Mouse (Mus musculus) MEL (cell line): ENCODE measurements at regions not wholly inside any gene's neighbourhood (a gene's known extent, or its start where the extent isn't known, plus 50 kb on each side); places are given as distances from the start of the nearest gene placed in this dataset.

ENCODE experiments used
- DNase-seq: peaks from one replicate; pipeline ENCODE4 v3.0.0; 2011; ENCODE audit warnings: low read depth, low spot score
- H3K27ac ChIP-seq: 2 replicates; pipeline ENCODE4 v1.5.1; 2012; ENCODE audit warnings: low read depth, mild to moderate bottlenecking, control low read depth, low read length, moderate library complexity; ENCODE audit not compliant: control insufficient read depth
- H3K27me3 ChIP-seq, 2 experiments: fragments of 150-350 bp in 1 of 2; sonication (generic) in 1 of 2; 2 replicates each; pipeline ENCODE4 v1.6.1; 2012; ENCODE audit warnings: low read length in 2 of 2, mild to moderate bottlenecking in 2 of 2, improper control_type of control experiment in 1 of 2, moderate library complexity in 1 of 2; ENCODE audit not compliant: insufficient read depth in 2 of 2, control insufficient read depth in 1 of 2
- H3K36me3 ChIP-seq, 2 experiments: 2 replicates each; pipeline ENCODE4 v1.6.1; 2012 to 2014; ENCODE audit warnings: low read length in 2 of 2, improper control_type of control experiment in 1 of 2, inconsistent platforms in 1 of 2, mild to moderate bottlenecking in 1 of 2; ENCODE audit not compliant: insufficient read depth in 2 of 2, control insufficient read depth in 1 of 2
- H3K4me1 ChIP-seq, 2 experiments: fragments of 150-350 bp in 1 of 2; sonication (generic) in 1 of 2; 2 replicates each; pipeline ENCODE4 v1.6.1; 2012; ENCODE audit warnings: low read length in 2 of 2, improper control_type of control experiment in 1 of 2, mild to moderate bottlenecking in 1 of 2; ENCODE audit not compliant: insufficient read depth in 2 of 2, control insufficient read depth in 1 of 2
- H3K4me3 ChIP-seq, 2 experiments: fragments of 150-350 bp in 1 of 2; sonication (generic) in 1 of 2; 2 replicates each; pipeline ENCODE4 v1.5.1; 2012; ENCODE audit warnings: low read depth in 2 of 2, low read length in 2 of 2, mild to moderate bottlenecking in 2 of 2, moderate library complexity in 2 of 2, control low read depth in 1 of 2, improper control_type of control experiment in 1 of 2; ENCODE audit not compliant: control insufficient read depth in 1 of 2, insufficient read depth in 1 of 2
- H3K79me2 ChIP-seq: 2 replicates; pipeline ENCODE4 v1.6.1; 2012; ENCODE audit warnings: mild to moderate bottlenecking, low read length, moderate library complexity; ENCODE audit not compliant: control insufficient read depth, poor library complexity, insufficient read depth
- H3K9ac ChIP-seq: 2 replicates; pipeline ENCODE4 v1.6.1; 2012; ENCODE audit warnings: low read depth, mild to moderate bottlenecking, control low read depth, low read length, moderate library complexity; ENCODE audit not compliant: control insufficient read depth, poor library complexity, severe bottlenecking
- H3K9me3 ChIP-seq: fragments of 150-350 bp; sonication (generic); replicated peaks from 2 replicates; pipeline ENCODE4 v1.6.1; 2012; ENCODE audit warnings: mild to moderate bottlenecking, low read length, improper control_type of control experiment, moderate library complexity; ENCODE audit not compliant: insufficient read depth
- CTCF ChIP-seq, 3 experiments: IDR thresholded peaks in 2 of 3; conservative IDR thresholded peaks in 1 of 3; 2 replicates each; pipeline ENCODE4 v1.5.1; 2011 to 2012; ENCODE audit warnings: low read length in 3 of 3, low read depth in 2 of 3, mild to moderate bottlenecking in 2 of 3, improper control_type of control experiment in 1 of 3, inconsistent platforms in 1 of 3, mixed read lengths in 1 of 3, moderate library complexity in 1 of 3; ENCODE audit not compliant: control insufficient read depth in 1 of 3, insufficient read depth in 1 of 3, poor library complexity in 1 of 3, severe bottlenecking in 1 of 3
- E2F4 ChIP-seq: IDR thresholded peaks from 2 replicates; pipeline ENCODE4 v1.6.1; 2011; ENCODE audit warnings: low read depth, low read length, improper control_type of control experiment, borderline replicate concordance
- ELF1 ChIP-seq: IDR thresholded peaks from 2 replicates; pipeline ENCODE4 v1.6.1; 2014; ENCODE audit warnings: low read depth, mild to moderate bottlenecking, inconsistent platforms, low read length, improper control_type of control experiment, moderate library complexity
- ETS1 ChIP-seq: IDR thresholded peaks from 2 replicates; pipeline ENCODE4 v1.6.1; 2012; ENCODE audit warnings: low read depth, mild to moderate bottlenecking, inconsistent platforms, low read length, improper control_type of control experiment, moderate library complexity
- HCFC1 ChIP-seq: IDR thresholded peaks from 2 replicates; pipeline ENCODE4 v1.6.1; 2012; ENCODE audit warnings: low read depth, mild to moderate bottlenecking, inconsistent platforms, low read length, improper control_type of control experiment, moderate library complexity
- JUND ChIP-seq: IDR thresholded peaks from 2 replicates; pipeline ENCODE4 v1.6.1; 2011; ENCODE audit warnings: low read depth, mild to moderate bottlenecking, improper control_type of control experiment, low read length
- MYC ChIP-seq: IDR thresholded peaks from 2 replicates; pipeline ENCODE4 v1.6.1; 2011; ENCODE audit warnings: low read depth, mild to moderate bottlenecking, low read length, improper control_type of control experiment, moderate library complexity
- POLR2A ChIP-seq, 2 experiments: IDR thresholded peaks; 2 replicates each; pipeline ENCODE4 v1.6.1; 2011 to 2012; ENCODE audit warnings: low read length in 2 of 2, mild to moderate bottlenecking in 2 of 2, control low read depth in 1 of 2, improper control_type of control experiment in 1 of 2, low read depth in 1 of 2, moderate library complexity in 1 of 2; ENCODE audit not compliant: control insufficient read depth in 1 of 2, insufficient read depth in 1 of 2, poor library complexity in 1 of 2
- POLR2AphosphoS2 ChIP-seq: IDR thresholded peaks from 2 replicates; pipeline ENCODE4 v1.6.1; 2011; ENCODE audit warnings: low read length, improper control_type of control experiment
- POLR2AphosphoS5 ChIP-seq: IDR thresholded peaks from 2 replicates; pipeline ENCODE4 v1.6.1; 2012; ENCODE audit warnings: low read depth, borderline replicate concordance, mild to moderate bottlenecking, inconsistent platforms, low read length, moderate library complexity, mixed read lengths
- RAD21 ChIP-seq: IDR thresholded peaks from 2 replicates; pipeline ENCODE4 v1.6.1; 2011; ENCODE audit warnings: mild to moderate bottlenecking, low read depth, low read length, improper control_type of control experiment
- SIN3A ChIP-seq: IDR thresholded peaks from 2 replicates; pipeline ENCODE4 v1.6.1; 2012; ENCODE audit warnings: low read length, improper control_type of control experiment, inconsistent platforms
- TBP ChIP-seq: IDR thresholded peaks from 2 replicates; pipeline ENCODE4 v1.8.0; 2011; ENCODE audit warnings: low read depth, low read length, improper control_type of control experiment
- UBTF ChIP-seq: IDR thresholded peaks from 2 replicates; pipeline ENCODE4 v1.6.1; 2012; ENCODE audit warnings: low read depth, mild to moderate bottlenecking, inconsistent platforms, low read length, improper control_type of control experiment, moderate library complexity, borderline replicate concordance; ENCODE audit not compliant: insufficient read depth
- ZC3H11A ChIP-seq: IDR thresholded peaks from 2 replicates; pipeline ENCODE4 v1.6.1; 2012; ENCODE audit warnings: low read depth, mild to moderate bottlenecking, inconsistent platforms, low read length, improper control_type of control experiment
- ZMIZ1 ChIP-seq: IDR thresholded peaks from 2 replicates; pipeline ENCODE4 v1.6.1; 2012; ENCODE audit warnings: low read depth, mild to moderate bottlenecking, inconsistent platforms, low read length, improper control_type of control experiment, moderate library complexity

GRCm38 (mm10) chr5:116735622-116736021 is 144.0 kb upstream of the Srrm4 start:
- Histone ChIP-seq H3K79me2 (no peaks in the 10 kb centered on the region), H3K27ac (no peak overlapping the region), H3K4me1 (no peaks in the 10 kb centered on the region), H3K36me3 (no peaks in the 10 kb centered on the region), H3K9me3 (no peaks in the 10 kb centered on the region), H3K9ac (no peak overlapping the region), H3K4me3 (no peak overlapping the region), H3K27me3 (no peaks in the 10 kb centered on the region)
- DNase-seq = no peak
- no peak for TF ChIP-seq ZC3H11A
- TF ChIP-seq ELF1 = no peak
- TF ChIP-seq POLR2AphosphoS2 = no peak
- TF ChIP-seq MYC = no peak
- no peak for TF ChIP-seq E2F4
- TF ChIP-seq POLR2AphosphoS5 = no peak
- no peak for TF ChIP-seq JUND
- no peak for TF ChIP-seq UBTF
- TF ChIP-seq HCFC1 = no peak

GRCm38 (mm10) chr5:116731509-116731908 is 139.9 kb upstream of the Srrm4 start:
- Histone ChIP-seq H3K4me3 (no peak overlapping the region), H3K79me2 (no peaks in the 10 kb centered on the region), H3K27ac (no peak overlapping the region), H3K9me3 (no peaks in the 10 kb centered on the region), H3K27me3 (no peaks in the 10 kb centered on the region), H3K9ac (no peak overlapping the region), H3K4me1 (no peaks in the 10 kb centered on the region), H3K36me3 (no peaks in the 10 kb centered on the region)
- TF ChIP-seq ETS1 = no peak
- TF ChIP-seq CTCF (IDR thresholded peaks at IDR 0.05 in 2 of 3, conservative IDR thresholded peaks at IDR 0.05 in 1 of 3; ENCODE audit: control insufficient read depth in 1 of 3, insufficient read depth in 1 of 3, low read depth in 2 of 3, low read length in 3 of 3, poor library complexity in 1 of 3, severe bottlenecking in 1 of 3) = peak in 1 of 3 experiments; percentile 27; a peak in 3 of 6 replicates
- DNase-seq = no peak

GRCm38 (mm10) chr5:116719200-116719599 is 127.6 kb upstream of the Srrm4 start:
- H3K4me1 ChIP-seq = no peaks in the 10 kb centered on the region
- no peaks in the 10 kb centered on the region for H3K27me3 ChIP-seq
- no peak for DNase-seq
- H3K27ac ChIP-seq = no peak overlapping the region
- no peak overlapping the region for H3K9ac ChIP-seq
- no peaks in the 10 kb centered on the region for H3K79me2 ChIP-seq
- H3K4me3 ChIP-seq = no peak overlapping the region
- H3K36me3 ChIP-seq = no peaks in the 10 kb centered on the region
- TF ChIP-seq RAD21 (no peak), POLR2A (IDR thresholded peaks at IDR 0.05; ENCODE audit: control insufficient read depth in 1 of 2, insufficient read depth in 1 of 2, low read depth in 1 of 2, low read length in 2 of 2, poor library complexity in 1 of 2) (no peak), ZMIZ1 (no peak), SIN3A (no peak), TBP (no peak), ETS1 (no peak)
- H3K9me3 ChIP-seq = no peaks in the 10 kb centered on the region
